Mouse (Mus musculus): Measurements from ENCODE around the gene Olfr172. TPM values are rescaled to one million over a fixed set of nuclear protein-coding genes. Genes with fewer than 3 reads are reported as not detected.

Gene Olfr172
- polyA plus RNA-seq (2011; ENCODE audit: insufficient read depth, insufficient read length, low read depth, missing spikeins): not detected in 2 replicates

DNA sequence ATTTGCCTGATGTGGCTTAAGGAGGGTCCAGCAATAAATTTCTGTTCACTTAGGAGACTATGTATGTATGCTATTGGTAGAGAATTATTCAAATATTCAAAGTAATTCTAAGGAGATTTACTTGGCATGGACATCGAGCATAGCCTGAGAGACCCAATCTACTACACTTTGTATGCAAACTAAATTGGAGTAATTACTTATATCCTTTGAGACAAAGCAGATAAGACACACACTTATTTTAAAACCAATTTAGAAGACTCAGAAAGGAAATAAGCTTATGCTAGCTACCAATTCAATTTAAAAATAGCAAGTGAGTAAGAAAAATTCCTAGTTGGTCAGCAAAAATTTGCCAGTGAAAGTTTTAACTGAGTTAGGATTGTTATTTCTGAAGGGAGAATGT, at the start of gene Olfr172:
TSS of gene Olfr172 (minus strand) at position 101 of the 400 bp plus-strand sequence.
- Histone ChIP-seq H3K4me1 (ENCODE audit: control insufficient read depth, insufficient read depth, low read length) (no peaks in the 10 kb centered on the region), H3K36me3 (ENCODE audit: control insufficient read depth, insufficient read depth, low read length, poor library complexity, severe bottlenecking) (no peaks in the 10 kb centered on the region), H3K27me3 (ENCODE audit: control insufficient read depth, insufficient read depth, low read length, poor library complexity, severe bottlenecking) (no peaks in the 10 kb centered on the region; the same call in 1 of the 2 replicates), H3K9ac (ENCODE audit: low read depth, poor library complexity, severe bottlenecking) (no peak within 1 kb of the TSS), H3K9me3 (replicated peaks; ENCODE audit: control insufficient read depth, insufficient read depth, low read length, poor library complexity, severe bottlenecking) (no peaks in the 10 kb centered on the region), H3K27ac (ENCODE audit: insufficient read depth, low read length) (no peak within 1 kb of the TSS), H3K4me3 (ENCODE audit: low read depth, low read length) (no peak within 1 kb of the TSS)
- TF ChIP-seq EP300 (IDR thresholded peaks at IDR 0.05; ENCODE audit: insufficient read depth, low read depth, low read length) (no peak), POLR2A (IDR thresholded peaks at IDR 0.05; ENCODE audit: insufficient read depth, low read length) (no peak), CTCF (IDR thresholded peaks at IDR 0.05; ENCODE audit: low read depth, low read length) (no peak)

DNA sequence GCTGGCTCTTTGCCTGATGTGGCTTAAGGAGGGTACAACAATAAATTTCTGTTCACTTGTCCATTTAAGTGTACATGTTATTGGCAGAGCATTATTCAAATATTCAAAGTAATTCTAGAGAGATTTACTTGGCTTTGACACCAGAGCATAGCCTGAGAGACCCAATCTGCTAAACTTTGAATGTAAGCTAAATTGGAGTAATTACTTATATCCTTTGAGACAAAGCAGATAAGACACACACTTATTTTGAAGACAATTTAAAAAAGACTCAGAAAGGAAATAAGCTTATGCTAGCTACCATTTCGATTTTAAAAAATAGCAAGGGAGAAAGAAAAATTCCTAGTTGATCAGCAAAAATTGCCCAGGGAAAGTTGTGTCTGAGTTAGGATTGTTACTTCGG, 37.2 kb upstream of the Olfr172 start, which contains the start of gene Olfr173:
TSS of gene Olfr173 (minus strand) at position 101 of the 400 bp plus-strand sequence.
- H3K27me3 ChIP-seq (ENCODE audit: control insufficient read depth, insufficient read depth, low read length, poor library complexity, severe bottlenecking): no peaks in the 10 kb centered on the region

DNA sequence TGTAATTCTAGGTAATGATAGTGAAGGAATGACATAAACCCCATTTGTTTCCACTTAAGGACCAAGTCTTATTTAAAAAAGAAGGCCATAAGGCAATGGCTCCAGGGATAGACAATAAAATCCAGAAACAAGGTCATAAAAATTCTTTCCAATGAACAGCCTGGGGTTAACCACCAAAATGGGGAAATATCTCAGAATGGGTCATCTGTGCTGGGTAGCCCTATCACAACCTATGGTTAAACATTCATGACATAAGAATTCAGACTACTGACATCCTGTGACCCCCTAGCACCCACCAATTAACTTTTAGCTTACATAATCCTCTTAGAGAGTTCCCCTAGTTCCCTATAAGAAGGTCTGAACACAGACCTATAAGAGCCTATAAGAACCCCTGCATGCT, 6.8 kb downstream of the Olfr172 start:
- Histone ChIP-seq H3K27ac (ENCODE audit: insufficient read depth, low read length) (no peak overlapping the region), H3K9ac (ENCODE audit: low read depth, poor library complexity, severe bottlenecking) (no peak overlapping the region), H3K36me3 (ENCODE audit: control insufficient read depth, insufficient read depth, low read length, poor library complexity, severe bottlenecking) (no peaks in the 10 kb centered on the region), H3K9me3 (replicated peaks; ENCODE audit: control insufficient read depth, insufficient read depth, low read length, poor library complexity, severe bottlenecking) (no peaks in the 10 kb centered on the region), H3K4me3 (ENCODE audit: low read depth, low read length) (no peak overlapping the region), H3K4me1 (ENCODE audit: control insufficient read depth, insufficient read depth, low read length) (no peaks in the 10 kb centered on the region), H3K27me3 (ENCODE audit: control insufficient read depth, insufficient read depth, low read length, poor library complexity, severe bottlenecking) (no peaks in the 10 kb centered on the region)
- TF ChIP-seq POLR2A (IDR thresholded peaks at IDR 0.05; ENCODE audit: insufficient read depth, low read length): no peak
- TF ChIP-seq CTCF (IDR thresholded peaks at IDR 0.05; ENCODE audit: low read depth, low read length): no peak
- no peak for TF ChIP-seq EP300 (IDR thresholded peaks at IDR 0.05; ENCODE audit: insufficient read depth, low read depth, low read length)

More for the DNA sequence above, 37.2 kb upstream of the Olfr172 start, which contains the start of gene Olfr173:
- Histone ChIP-seq H3K27ac (ENCODE audit: insufficient read depth, low read length) (no peak within 1 kb of the TSS), H3K9ac (ENCODE audit: low read depth, poor library complexity, severe bottlenecking) (no peak within 1 kb of the TSS), H3K4me1 (ENCODE audit: control insufficient read depth, insufficient read depth, low read length) (no peaks in the 10 kb centered on the region), H3K4me3 (ENCODE audit: low read depth, low read length) (no peak within 1 kb of the TSS), H3K9me3 (replicated peaks; ENCODE audit: control insufficient read depth, insufficient read depth, low read length, poor library complexity, severe bottlenecking) (peaks cover 9% of the 10 kb centered on the region), H3K36me3 (ENCODE audit: control insufficient read depth, insufficient read depth, low read length, poor library complexity, severe bottlenecking) (no peaks in the 10 kb centered on the region)
- TF ChIP-seq POLR2A (IDR thresholded peaks at IDR 0.05; ENCODE audit: insufficient read depth, low read length): no peak
- TF ChIP-seq EP300 (IDR thresholded peaks at IDR 0.05; ENCODE audit: insufficient read depth, low read depth, low read length): no peak
- no peak for TF ChIP-seq CTCF (IDR thresholded peaks at IDR 0.05; ENCODE audit: low read depth, low read length)

DNA sequence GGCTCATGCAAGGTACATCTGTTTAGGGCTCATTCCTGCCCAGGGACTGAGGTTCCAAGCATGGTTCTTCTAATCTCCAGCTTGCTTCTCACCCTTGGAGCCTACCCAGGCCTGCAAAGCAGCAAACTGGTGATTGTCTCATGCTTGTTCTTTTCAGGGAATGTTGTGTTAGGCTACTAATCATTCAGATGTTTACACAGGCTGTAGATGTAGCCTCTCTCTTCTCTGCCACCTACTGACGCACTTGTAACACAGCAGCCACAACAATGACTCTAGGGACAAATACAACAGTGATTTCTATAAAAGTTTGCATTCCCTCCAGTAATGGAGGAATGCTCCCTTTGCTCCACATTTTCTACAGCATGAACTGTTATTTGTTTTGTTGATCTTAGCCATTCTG, 11.7 kb downstream of the Olfr172 start:
- Histone ChIP-seq H3K9ac (ENCODE audit: low read depth, poor library complexity, severe bottlenecking) (no peak overlapping the region), H3K4me1 (ENCODE audit: control insufficient read depth, insufficient read depth, low read length) (no peaks in the 10 kb centered on the region), H3K9me3 (replicated peaks; ENCODE audit: control insufficient read depth, insufficient read depth, low read length, poor library complexity, severe bottlenecking) (no peaks in the 10 kb centered on the region), H3K27me3 (ENCODE audit: control insufficient read depth, insufficient read depth, low read length, poor library complexity, severe bottlenecking) (no peaks in the 10 kb centered on the region), H3K4me3 (ENCODE audit: low read depth, low read length) (no peak overlapping the region), H3K27ac (ENCODE audit: insufficient read depth, low read length) (no peak overlapping the region), H3K36me3 (ENCODE audit: control insufficient read depth, insufficient read depth, low read length, poor library complexity, severe bottlenecking) (no peaks in the 10 kb centered on the region)
- TF ChIP-seq CTCF (IDR thresholded peaks at IDR 0.05; ENCODE audit: low read depth, low read length) (no peak), POLR2A (IDR thresholded peaks at IDR 0.05; ENCODE audit: insufficient read depth, low read length) (no peak)

DNA sequence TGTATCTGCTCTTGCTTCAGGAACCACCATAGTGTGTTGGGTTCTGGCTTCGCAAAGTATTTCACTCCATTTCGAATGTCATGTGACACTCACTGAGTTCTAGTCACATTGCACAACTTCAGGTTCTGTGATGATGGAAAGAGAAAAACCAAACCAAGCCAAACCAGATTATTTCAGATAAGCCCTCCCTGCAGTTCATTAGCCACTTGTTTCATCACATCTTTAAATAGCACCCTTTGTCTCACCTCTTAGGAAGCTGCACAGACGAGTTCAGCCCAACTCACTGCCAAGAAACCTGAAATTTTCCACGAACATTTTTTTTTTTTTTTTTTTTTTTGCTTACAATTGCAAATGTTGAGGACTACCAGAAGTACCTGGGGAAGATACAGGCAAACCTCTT, 16.3 kb downstream of the Olfr172 start:
- H3K27ac ChIP-seq (ENCODE audit: insufficient read depth, low read length): no peak overlapping the region

DNA sequence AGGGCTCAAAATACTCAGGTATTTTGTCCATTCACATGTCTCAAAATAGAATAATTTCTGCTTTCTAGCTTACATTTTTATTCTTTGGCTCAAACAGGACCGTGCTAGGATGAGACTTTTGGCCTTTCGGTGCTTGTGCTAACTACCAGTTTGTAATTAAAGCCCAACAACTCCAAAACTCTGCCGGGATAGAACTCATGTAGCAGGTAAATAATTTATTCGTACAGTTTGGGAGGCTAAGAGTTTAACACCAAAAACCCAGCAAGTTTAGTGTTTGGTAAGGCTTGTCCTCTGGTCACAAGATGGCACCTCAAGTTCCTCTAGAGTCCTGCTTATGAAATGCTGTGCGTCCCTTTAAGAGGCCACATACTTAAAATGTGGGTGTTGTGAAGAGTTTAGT, 22.2 kb downstream of the Olfr172 start:
- no peak overlapping the region for H3K9ac ChIP-seq (ENCODE audit: low read depth, poor library complexity, severe bottlenecking)
- no peak for TF ChIP-seq CTCF (IDR thresholded peaks at IDR 0.05; ENCODE audit: low read depth, low read length)
- no peak for TF ChIP-seq POLR2A (IDR thresholded peaks at IDR 0.05; ENCODE audit: insufficient read depth, low read length)
- no peak for TF ChIP-seq EP300 (IDR thresholded peaks at IDR 0.05; ENCODE audit: insufficient read depth, low read depth, low read length)
- H3K9me3 ChIP-seq (replicated peaks; ENCODE audit: control insufficient read depth, insufficient read depth, low read length, poor library complexity, severe bottlenecking): no peaks in the 10 kb centered on the region

More for the DNA sequence above, 16.3 kb downstream of the Olfr172 start:
- H3K9me3 ChIP-seq (replicated peaks; ENCODE audit: control insufficient read depth, insufficient read depth, low read length, poor library complexity, severe bottlenecking): no peaks in the 10 kb centered on the region
- H3K9ac ChIP-seq (ENCODE audit: low read depth, poor library complexity, severe bottlenecking): no peak overlapping the region
- no peak overlapping the region for H3K4me3 ChIP-seq (ENCODE audit: low read depth, low read length)
- TF ChIP-seq EP300 (IDR thresholded peaks at IDR 0.05; ENCODE audit: insufficient read depth, low read depth, low read length): no peak
- no peak for TF ChIP-seq POLR2A (IDR thresholded peaks at IDR 0.05; ENCODE audit: insufficient read depth, low read length)
- no peak for TF ChIP-seq CTCF (IDR thresholded peaks at IDR 0.05; ENCODE audit: low read depth, low read length)
- no peaks in the 10 kb centered on the region for H3K27me3 ChIP-seq (ENCODE audit: control insufficient read depth, insufficient read depth, low read length, poor library complexity, severe bottlenecking)
- no peaks in the 10 kb centered on the region for H3K4me1 ChIP-seq (ENCODE audit: control insufficient read depth, insufficient read depth, low read length)
- no peaks in the 10 kb centered on the region for H3K36me3 ChIP-seq (ENCODE audit: control insufficient read depth, insufficient read depth, low read length, poor library complexity, severe bottlenecking)

More for the DNA sequence above, 22.2 kb downstream of the Olfr172 start:
- no peaks in the 10 kb centered on the region for H3K36me3 ChIP-seq (ENCODE audit: control insufficient read depth, insufficient read depth, low read length, poor library complexity, severe bottlenecking)
- no peaks in the 10 kb centered on the region for H3K4me1 ChIP-seq (ENCODE audit: control insufficient read depth, insufficient read depth, low read length)
- no peaks in the 10 kb centered on the region for H3K27me3 ChIP-seq (ENCODE audit: control insufficient read depth, insufficient read depth, low read length, poor library complexity, severe bottlenecking)
- no peak overlapping the region for H3K4me3 ChIP-seq (ENCODE audit: low read depth, low read length)
- H3K27ac ChIP-seq (ENCODE audit: insufficient read depth, low read length): no peak overlapping the region

Data from ES-Bruce4 (cell line).